Mouse (Mus musculus) kidney, embryonic 16.5 days (tissue): ENCODE measurements around the gene Slc7a11. TPM values are rescaled to one million over a fixed set of nuclear protein-coding genes. Genes with fewer than 3 reads are reported as not detected.

Experiments used
- ATAC-seq: fragments of 200-750 bp; cut with Nextera tagmentation; 2 replicates; pipeline ENCODE4 v1.8.0; 2017; ENCODE audit warnings: moderate TSS enrichment; ENCODE audit not compliant: low FRiP score, low TSS enrichment
- H3K27ac ChIP-seq: fragments of 300-500 bp; sonication (generic); 2 replicates; pipeline ENCODE4 v1.5.1; 2014; ENCODE audit warnings: low read length
- H3K27me3 ChIP-seq: fragments of 300-500 bp; sonication (generic); 2 replicates; pipeline ENCODE4 v1.6.1; 2014; ENCODE audit warnings: low read length, control low read depth, mixed read lengths; ENCODE audit not compliant: insufficient read depth
- H3K36me3 ChIP-seq: fragments of 300-500 bp; sonication (generic); 2 replicates; pipeline ENCODE4 v1.6.1; 2014; ENCODE audit warnings: low read length, control low read depth, mixed read lengths; ENCODE audit not compliant: insufficient read depth
- H3K4me1 ChIP-seq: fragments of 300-500 bp; sonication (generic); 2 replicates; pipeline ENCODE4 v1.6.1; 2014; ENCODE audit warnings: low read length, control low read depth, mixed read lengths; ENCODE audit not compliant: insufficient read depth
- H3K4me2 ChIP-seq: fragments of 300-500 bp; sonication (generic); replicated peaks from 2 replicates; pipeline ENCODE4 v1.6.1; 2014; ENCODE audit warnings: low read depth, low read length
- H3K4me3 ChIP-seq: fragments of 300-500 bp; sonication (generic); 2 replicates; pipeline ENCODE4 v1.5.1; 2014; ENCODE audit warnings: mild to moderate bottlenecking, low read length
- H3K9ac ChIP-seq: fragments of 300-500 bp; sonication (generic); replicated peaks from 2 replicates; pipeline ENCODE4 v1.6.1; 2014; ENCODE audit warnings: low read length
- H3K9me3 ChIP-seq: fragments of 300-500 bp; sonication (generic); 2 replicates; pipeline ENCODE4 v1.6.1; 2016; ENCODE audit warnings: low read length, control low read depth
- WGBS: fragments of 180-500 bp; shearing (Covaris S2); extraction: QIAGEN DNeasy Blood & Tissue Kit; methylation state at CpG from one replicate; pipeline ENCODE4 v1.1.7; 2014; 5-methylcytosine and 5-hydroxymethylcytosine counted together
- polyA plus RNA-seq: library from polyadenylated mRNA; unstranded; fragments of >200 nt; fragmentation: Nextera tagmentation; extraction: Ambion mirVana; gene quantifications from 2 replicates; pipeline ENCODE4 v1.2.1, GENCODE M21; 2015

The Slc7a11 gene
- polyA plus RNA-seq, 1 experiment from 2014 or later, result 0.15 TPM

DNA sequence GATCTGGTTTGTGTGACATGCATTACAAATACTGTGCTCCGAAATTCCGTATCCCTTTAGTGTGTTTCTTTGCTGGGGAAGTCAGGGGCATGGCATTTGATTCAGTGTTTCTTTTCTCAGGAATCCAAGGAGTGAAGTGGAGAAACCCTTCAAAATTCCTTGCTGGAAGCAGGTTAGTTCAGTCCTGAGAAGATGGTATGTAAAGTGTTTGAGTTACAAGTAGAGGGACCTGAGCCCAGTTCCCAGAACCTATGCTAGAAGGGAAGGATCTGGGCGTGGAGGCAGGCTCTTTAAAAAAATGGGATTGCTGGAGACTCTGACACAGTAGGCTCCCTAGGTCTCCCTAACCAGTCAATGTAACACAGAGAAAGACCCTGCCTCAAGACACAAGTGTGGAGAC is 572.6 kb downstream of the Slc7a11 start:
- Histone ChIP-seq H3K9ac (no peak overlapping the region), H3K4me3 (no peak overlapping the region), H3K27me3 (no peaks in the 10 kb centered on the region), H3K27ac (no peak overlapping the region), H3K36me3 (no peaks in the 10 kb centered on the region), H3K9me3 (no peaks in the 10 kb centered on the region), H3K4me1 (peaks cover 22% of the 10 kb centered on the region), H3K4me2 (no peak overlapping the region)
- 78% methylated on average over 3 of the region's 3 CpGs for WGBS
- ATAC-seq, result no peak

GRCm38 (mm10) chr3:49867951-49868584 is 575.3 kb downstream of the Slc7a11 start:
- WGBS, result 26% methylated on average over 4 of the region's 4 CpGs
- H3K27me3 ChIP-seq, result no peaks in the 10 kb centered on the region
- no peak overlapping the region for H3K4me3 ChIP-seq
- no peak for ATAC-seq
- no peaks in the 10 kb centered on the region for H3K36me3 ChIP-seq
- H3K4me1 ChIP-seq, result peaks cover 25% of the 10 kb centered on the region
- H3K9me3 ChIP-seq, result no peaks in the 10 kb centered on the region
- no peak overlapping the region for H3K9ac ChIP-seq
- H3K4me2 ChIP-seq, result no peak overlapping the region
- H3K27ac ChIP-seq, result peak overlapping the region; percentile 14

DNA sequence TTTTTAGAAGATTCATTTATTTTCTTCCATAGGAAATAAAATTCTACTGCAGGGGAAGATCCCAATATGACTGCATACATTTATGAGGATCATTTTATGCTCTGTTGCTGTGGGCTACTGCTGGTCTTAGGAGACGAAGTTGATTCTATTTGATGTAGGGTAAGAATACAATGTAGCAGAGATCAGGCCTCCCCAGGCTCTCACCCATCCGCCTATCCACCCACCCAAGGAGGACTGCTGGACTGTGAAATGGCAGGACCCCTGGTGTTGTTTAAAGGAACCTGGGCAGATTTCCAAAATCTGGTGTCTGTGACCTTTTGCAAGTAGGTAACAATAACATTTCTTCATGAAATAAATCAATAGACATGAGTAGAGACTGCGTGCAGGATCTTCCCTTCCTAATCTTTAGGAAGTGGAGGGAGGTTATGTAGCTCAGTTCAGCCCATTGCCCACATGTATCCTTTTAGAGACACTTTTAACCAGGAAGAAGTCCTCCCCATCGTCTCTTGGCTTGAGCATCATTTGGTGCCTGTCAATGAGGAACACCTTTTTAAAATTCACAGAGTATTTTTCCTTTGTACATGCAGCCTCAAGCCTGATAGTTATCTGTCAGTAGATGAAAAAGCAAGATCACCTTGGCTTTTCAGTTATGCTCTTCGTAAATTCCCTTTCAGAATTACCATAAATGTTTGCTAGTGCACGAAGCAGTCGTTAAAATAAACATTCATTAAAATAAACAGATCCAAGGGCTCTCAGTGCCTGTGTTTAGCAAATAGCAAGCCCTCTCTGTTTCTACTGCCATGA is 576.1 kb downstream of the Slc7a11 start:
- peak; percentile 56; the same call in 1 of the 2 replicates for ATAC-seq
- H3K4me2 ChIP-seq, result no peak overlapping the region
- H3K27me3 ChIP-seq, result no peaks in the 10 kb centered on the region
- 27% methylated on average over 7 of the region's 7 CpGs for WGBS
- H3K9me3 ChIP-seq, result no peaks in the 10 kb centered on the region
- peak overlapping the region; percentile 14 for H3K27ac ChIP-seq
- H3K36me3 ChIP-seq, result no peaks in the 10 kb centered on the region
- peaks cover 25% of the 10 kb centered on the region for H3K4me1 ChIP-seq
- H3K9ac ChIP-seq, result no peak overlapping the region
- no peak overlapping the region for H3K4me3 ChIP-seq

DNA sequence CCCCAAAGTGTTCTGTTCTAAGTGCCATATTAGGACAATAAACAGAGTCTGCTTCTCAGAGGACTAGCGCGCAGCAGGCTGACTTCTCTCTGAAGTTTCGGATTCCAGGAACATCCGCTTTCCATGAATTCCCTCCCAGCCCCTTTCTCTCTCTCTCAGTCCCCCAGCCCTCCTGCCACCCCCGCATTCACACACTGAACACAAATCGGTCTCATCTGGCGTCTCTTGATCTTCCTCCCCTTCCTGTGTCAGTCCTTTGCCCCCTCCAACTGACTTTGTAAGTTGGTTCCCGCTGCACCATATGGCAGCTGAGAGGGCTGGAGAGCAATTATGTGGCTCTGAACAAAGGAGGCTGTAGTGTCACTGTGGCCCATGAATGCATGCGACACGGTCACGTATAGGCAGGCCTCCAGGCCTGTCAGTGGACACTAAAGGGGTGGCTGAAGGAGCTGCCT is 577.3 kb downstream of the Slc7a11 start:
- Histone ChIP-seq H3K9me3 (no peaks in the 10 kb centered on the region), H3K9ac (peak overlapping the region; percentile 41), H3K36me3 (no peaks in the 10 kb centered on the region), H3K4me1 (peaks cover 25% of the 10 kb centered on the region), H3K27me3 (no peaks in the 10 kb centered on the region), H3K4me3 (no peak overlapping the region), H3K4me2 (peak overlapping the region; percentile 34), H3K27ac (peak overlapping the region; percentile 68; the same call in 1 of the 2 replicates)
- peak; percentile 86 for ATAC-seq
- WGBS, result 9% methylated on average over 11 of the region's 11 CpGs

GRCm38 (mm10) chr3:49856797-49857196 is 586.6 kb downstream of the Slc7a11 start:
- H3K36me3 ChIP-seq, result no peaks in the 10 kb centered on the region
- ATAC-seq, result no peak
- no peaks in the 10 kb centered on the region for H3K4me1 ChIP-seq
- no peak overlapping the region for H3K4me2 ChIP-seq
- H3K4me3 ChIP-seq, result no peak overlapping the region
- H3K9me3 ChIP-seq, result no peaks in the 10 kb centered on the region
- H3K9ac ChIP-seq, result no peak overlapping the region
- no peak overlapping the region for H3K27ac ChIP-seq
- no peaks in the 10 kb centered on the region for H3K27me3 ChIP-seq
- WGBS, result 46% methylated on average over 4 of the region's 4 CpGs

- H3K27me3 ChIP-seq, result no peaks in the 10 kb centered on the region
- no peak overlapping the region for H3K4me3 ChIP-seq
- no peak overlapping the region for H3K4me2 ChIP-seq
- H3K9ac ChIP-seq, result no peak overlapping the region
- no peaks in the 10 kb centered on the region for H3K4me1 ChIP-seq
- ATAC-seq, result peak; percentile 57; the same call in 1 of the 2 replicates
- WGBS, result 60% methylated on average over 2 of the region's 2 CpGs
- no peak overlapping the region for H3K27ac ChIP-seq
- no peaks in the 10 kb centered on the region for H3K36me3 ChIP-seq
- no peaks in the 10 kb centered on the region for H3K9me3 ChIP-seq
Measured at GRCm38 (mm10) chr3:49854277-49854676, 589.1 kb downstream of the Slc7a11 start.

- no peaks in the 10 kb centered on the region for H3K36me3 ChIP-seq
- no peaks in the 10 kb centered on the region for H3K9me3 ChIP-seq
- H3K9ac ChIP-seq, result no peak overlapping the region
- no peak overlapping the region for H3K4me3 ChIP-seq
- WGBS, result 57% methylated on average over 3 of the region's 3 CpGs
- H3K4me2 ChIP-seq, result no peak overlapping the region
- no peak for ATAC-seq
- no peak overlapping the region for H3K27ac ChIP-seq
- no peaks in the 10 kb centered on the region for H3K27me3 ChIP-seq
- peaks cover 4% of the 10 kb centered on the region; the same call in 1 of the 2 replicates for H3K4me1 ChIP-seq
Measured at GRCm38 (mm10) chr3:49842971-49843370, 600.4 kb downstream of the Slc7a11 start.
